In the genomic region with DNA sequence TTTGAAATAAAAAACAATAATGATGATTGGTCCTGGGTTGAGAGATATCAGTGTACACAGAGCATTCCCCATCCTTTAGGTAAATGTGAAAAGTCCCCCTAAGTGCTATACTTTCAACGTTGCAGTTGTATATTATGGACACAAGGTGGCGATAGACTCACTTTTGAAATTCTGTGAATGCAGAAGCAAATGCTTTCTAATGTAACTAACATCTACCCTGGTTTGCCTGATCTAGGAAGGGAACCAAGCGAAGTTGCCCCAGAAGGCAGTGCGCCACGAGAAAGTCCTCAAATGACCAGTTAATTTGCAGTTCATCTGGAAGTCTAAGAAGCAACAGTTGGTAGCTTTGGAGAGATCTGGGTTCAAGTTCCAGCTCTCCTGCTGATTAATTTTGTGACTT, we compare ENCODE assay signal across 11 mouse cellular contexts. TPM values are rescaled to one million over a fixed set of nuclear protein-coding genes. Genes with fewer than 3 reads are reported as not detected.
DNase-seq lines count a peak whose midpoint lies in the region; ATAC-seq lines count a peak whose summit lies in the region.
"Had no signal": no experiment of that assay in that cellular context is flagged by ENCODE, and none has a peak within 500 bp of the region (broad histone marks: within the 10 kb centered on the region; RNA-seq: fewer than 3 reads in every experiment).

No protein-coding gene starts in this region.

- H3K27me3 ChIP-seq in forebrain, embryonic 14.5 days (replicated peaks; ENCODE audit: control insufficient read depth, insufficient read depth, low read length) = no peaks in the 10 kb centered on the region
- no peaks in the 10 kb centered on the region for H3K27me3 ChIP-seq in forebrain, embryonic 11.5 days (ENCODE audit: control insufficient read depth, insufficient read depth, low read length)
- H3K27me3 ChIP-seq in neural tube, embryonic 11.5 days (ENCODE audit: control insufficient read depth, insufficient read depth, low read length) = no peaks in the 10 kb centered on the region

- peak; percentile 63 for DNase-seq in forebrain, embryonic 14.5 days (ENCODE audit: low spot score)
- DNase-seq in forebrain, embryonic 11.5 days (ENCODE audit: low spot score) = no peak
- peak; percentile 42 for DNase-seq in neural tube, embryonic 11.5 days (ENCODE audit: low spot score)
- no peak for DNase-seq in neural tube, embryonic 10.5 days (ENCODE audit: extremely low spot score, low spot score)
- DNase-seq in retina, embryonic 14.5 days (ENCODE audit: low spot score) = peak; percentile 62
- no peak for DNase-seq in frontal cortex, postnatal 36 days (ENCODE audit: low spot score in 2 of 2)
- no peak for DNase-seq in testis, postnatal 14 days (ENCODE audit: low spot score)

- no peak overlapping the region for H3K9ac ChIP-seq in forebrain, embryonic 14.5 days (ENCODE audit: low read length)
- H3K9ac ChIP-seq in forebrain, embryonic 11.5 days (ENCODE audit: low read length) = no peak overlapping the region
- no peak overlapping the region for H3K9ac ChIP-seq in neural tube, embryonic 11.5 days (ENCODE audit: low read length)

- H3K4me1 ChIP-seq in forebrain, embryonic 14.5 days (ENCODE audit: control insufficient read depth, insufficient read depth, low read length) = no peaks in the 10 kb centered on the region
- no peaks in the 10 kb centered on the region for H3K4me1 ChIP-seq in forebrain, embryonic 11.5 days (replicated peaks; ENCODE audit: control insufficient read depth, insufficient read depth, low read length)
- no peaks in the 10 kb centered on the region for H3K4me1 ChIP-seq in neural tube, embryonic 11.5 days (ENCODE audit: control insufficient read depth, insufficient read depth, low read length)

- no peaks in the 10 kb centered on the region for H3K9me3 ChIP-seq in forebrain, embryonic 14.5 days (replicated peaks; ENCODE audit: control insufficient read depth, low read length)
- no peaks in the 10 kb centered on the region for H3K9me3 ChIP-seq in forebrain, embryonic 11.5 days (ENCODE audit: control insufficient read depth, low read length)
- no peaks in the 10 kb centered on the region for H3K9me3 ChIP-seq in neural tube, embryonic 11.5 days (ENCODE audit: control insufficient read depth, low read length)

- ATAC-seq in forebrain, embryonic 14.5 days = 0 out of 2 replicates have a peak, but pooled peaks have one; percentile 20
- ATAC-seq in forebrain, embryonic 11.5 days (replicated peaks; ENCODE audit: low FRiP score) = no peak; the same call in 1 of the 2 replicates
- no peak for ATAC-seq in neural tube, embryonic 11.5 days (ENCODE audit: insufficient read depth, low FRiP score, low TSS enrichment)
- peak; percentile 69 to 72 for ATAC-seq in hematopoietic stem cell, adult 5-6 weeks (replicated peaks in 1 of 2; ENCODE audit: insufficient read depth in 1 of 2, low FRiP score in 2 of 2, low TSS enrichment in 1 of 2, low read depth in 1 of 2, poor library complexity in 2 of 2, severe bottlenecking in 2 of 2)

- WGBS in forebrain, embryonic 14.5 days = 46% methylated on average over 5 of the region's 5 CpGs
- 42% methylated on average over 5 of the region's 5 CpGs for WGBS in forebrain, embryonic 11.5 days
- WGBS in neural tube, embryonic 11.5 days = 45% methylated on average over 5 of the region's 5 CpGs

- H3K27ac ChIP-seq in forebrain, embryonic 14.5 days (ENCODE audit: low read depth, low read length) = no peak overlapping the region
- H3K27ac ChIP-seq in forebrain, embryonic 11.5 days (ENCODE audit: low read depth, low read length) = no peak overlapping the region
- no peak overlapping the region for H3K27ac ChIP-seq in neural tube, embryonic 11.5 days (ENCODE audit: low read depth, low read length)
- H3K27ac ChIP-seq: macrophage had no signal

- H3K36me3 ChIP-seq in forebrain, embryonic 14.5 days (ENCODE audit: control insufficient read depth, insufficient read depth, low read length) = no peaks in the 10 kb centered on the region
- H3K36me3 ChIP-seq in forebrain, embryonic 11.5 days (ENCODE audit: control insufficient read depth, insufficient read depth, low read length) = no peaks in the 10 kb centered on the region
- H3K36me3 ChIP-seq in neural tube, embryonic 11.5 days (ENCODE audit: control insufficient read depth, insufficient read depth, low read length) = no peaks in the 10 kb centered on the region

- no peak overlapping the region for H3K4me3 ChIP-seq in forebrain, embryonic 14.5 days (ENCODE audit: low read depth, low read length)
- no peak overlapping the region for H3K4me3 ChIP-seq in forebrain, embryonic 11.5 days (ENCODE audit: low read depth, low read length)
- no peak overlapping the region for H3K4me3 ChIP-seq in neural tube, embryonic 11.5 days (ENCODE audit: low read depth, low read length)

- H3K4me2 ChIP-seq in forebrain, embryonic 14.5 days (ENCODE audit: low read length) = no peak overlapping the region
- H3K4me2 ChIP-seq in forebrain, embryonic 11.5 days (ENCODE audit: low read depth, low read length, severe bottlenecking) = no peak overlapping the region
- no peak overlapping the region for H3K4me2 ChIP-seq in neural tube, embryonic 11.5 days (ENCODE audit: low read depth)

RNA-seq across cellular contexts. Expression of a gene that starts 18.8 kb away (rescaled TPM):
- not detected in 2 replicates for polyA plus RNA-seq in forebrain, embryonic 14.5 days (2014; fragmentation: Nextera tagmentation; extraction: Ambion mirVana)
- polyA plus RNA-seq in forebrain, embryonic 11.5 days (2014; fragmentation: Nextera tagmentation; extraction: Ambion mirVana) = not detected in 2 replicates
- polyA plus RNA-seq in neural tube, embryonic 11.5 days (2014; fragmentation: Nextera tagmentation; extraction: Ambion mirVana) = not detected in 2 replicates
- total RNA-seq in hematopoietic stem cell, adult 5-6 weeks (2017) = 3.1 TPM in 1 of 2 replicates, not detected in the other
- total RNA-seq: adrenal gland, postnatal 36 days; heart, postnatal 14 days had no signal
- polyA plus RNA-seq: macrophage had no signal

RNA-seq across cellular contexts. Expression of a gene that starts 23.1 kb away (rescaled TPM):
- polyA plus RNA-seq in forebrain, embryonic 14.5 days (2014; fragmentation: Nextera tagmentation; extraction: Ambion mirVana) = 2.8 and 3.3 TPM in 2 replicates
- not detected in 2 replicates for polyA plus RNA-seq in forebrain, embryonic 11.5 days (2014; fragmentation: Nextera tagmentation; extraction: Ambion mirVana)
- polyA plus RNA-seq in neural tube, embryonic 11.5 days (2014; fragmentation: Nextera tagmentation; extraction: Ambion mirVana) = not detected in 2 replicates
- not detected in 2 replicates for total RNA-seq in hematopoietic stem cell, adult 5-6 weeks (2017)
- total RNA-seq: adrenal gland, postnatal 36 days; heart, postnatal 14 days had no signal
- polyA plus RNA-seq: macrophage had no signal

RNA-seq across cellular contexts. Expression of a gene that starts 57.7 kb away (rescaled TPM):
- polyA plus RNA-seq in forebrain, embryonic 14.5 days (2014; fragmentation: Nextera tagmentation; extraction: Ambion mirVana) = not detected in 2 replicates
- not detected in 2 replicates for polyA plus RNA-seq in forebrain, embryonic 11.5 days (2014; fragmentation: Nextera tagmentation; extraction: Ambion mirVana)
- not detected in 2 replicates for polyA plus RNA-seq in neural tube, embryonic 11.5 days (2014; fragmentation: Nextera tagmentation; extraction: Ambion mirVana)
- not detected in 2 replicates for total RNA-seq in hematopoietic stem cell, adult 5-6 weeks (2017)
- polyA plus RNA-seq: macrophage had no signal

Comparison
In these comparisons a context has a peak if more than half of its experiments do, and no peak if none do; other contexts are left out.
1. ATAC-seq: peak in forebrain, embryonic 14.5 days (single experiment) and hematopoietic stem cell, adult 5-6 weeks (2 of 2); none in forebrain, embryonic 11.5 days (single experiment) and neural tube, embryonic 11.5 days (single experiment).
2. DNase-seq: peak in forebrain, embryonic 14.5 days (single experiment), neural tube, embryonic 11.5 days (single experiment) and retina, embryonic 14.5 days (single experiment); none in forebrain, embryonic 11.5 days (single experiment), neural tube, embryonic 10.5 days (single experiment), frontal cortex, postnatal 36 days (0 of 2) and testis, postnatal 14 days (single experiment).